Mouse (Mus musculus): ENCODE data around the gene Klhl41.

DNA sequence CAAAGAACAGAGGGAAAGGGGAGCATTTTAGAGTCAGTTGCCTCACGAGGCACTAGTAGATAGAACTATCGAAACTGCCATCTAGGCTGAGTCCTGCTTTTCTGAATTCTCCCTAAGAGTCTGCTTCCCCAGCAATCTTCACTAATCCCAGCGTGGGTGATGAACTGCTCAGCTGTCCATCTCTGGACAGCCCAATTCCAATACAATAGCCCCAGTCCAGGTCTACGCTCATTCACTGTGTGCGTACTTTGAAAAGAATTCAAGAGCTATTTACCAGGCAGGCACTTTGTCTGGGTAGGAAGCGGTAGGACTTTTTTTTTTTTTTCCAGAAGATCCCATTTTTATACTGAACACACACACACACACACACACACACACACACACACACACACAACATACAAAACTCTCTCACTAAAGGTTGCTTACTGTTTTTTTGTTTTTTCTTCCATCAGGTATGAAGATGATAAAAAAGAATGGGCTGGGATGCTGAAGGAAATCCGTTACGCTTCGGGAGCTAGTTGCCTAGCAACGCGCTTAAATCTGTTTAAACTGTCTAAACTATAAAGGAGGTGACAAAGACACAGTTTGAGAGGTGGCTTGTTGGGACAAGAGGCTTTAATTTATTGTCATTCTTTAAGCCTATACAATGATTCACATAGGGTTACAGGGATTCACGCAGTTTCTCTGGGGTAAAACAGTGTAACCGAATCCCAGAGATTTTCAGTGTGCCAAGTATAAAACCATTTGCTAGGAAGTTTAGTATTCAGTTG, 13.3 kb downstream of the Klhl41 start:
- TF ChIP-seq CTCF (IDR thresholded peaks at IDR 0.05; ENCODE audit: extremely low read depth, insufficient read depth, insufficient read length, insufficient replicate concordance) (no peak), POLR2A (IDR thresholded peaks at IDR 0.05; ENCODE audit: low read depth, low read length) (no peak)
